13 mouse cellular contexts compared by ENCODE assay signal in the genomic region with DNA sequence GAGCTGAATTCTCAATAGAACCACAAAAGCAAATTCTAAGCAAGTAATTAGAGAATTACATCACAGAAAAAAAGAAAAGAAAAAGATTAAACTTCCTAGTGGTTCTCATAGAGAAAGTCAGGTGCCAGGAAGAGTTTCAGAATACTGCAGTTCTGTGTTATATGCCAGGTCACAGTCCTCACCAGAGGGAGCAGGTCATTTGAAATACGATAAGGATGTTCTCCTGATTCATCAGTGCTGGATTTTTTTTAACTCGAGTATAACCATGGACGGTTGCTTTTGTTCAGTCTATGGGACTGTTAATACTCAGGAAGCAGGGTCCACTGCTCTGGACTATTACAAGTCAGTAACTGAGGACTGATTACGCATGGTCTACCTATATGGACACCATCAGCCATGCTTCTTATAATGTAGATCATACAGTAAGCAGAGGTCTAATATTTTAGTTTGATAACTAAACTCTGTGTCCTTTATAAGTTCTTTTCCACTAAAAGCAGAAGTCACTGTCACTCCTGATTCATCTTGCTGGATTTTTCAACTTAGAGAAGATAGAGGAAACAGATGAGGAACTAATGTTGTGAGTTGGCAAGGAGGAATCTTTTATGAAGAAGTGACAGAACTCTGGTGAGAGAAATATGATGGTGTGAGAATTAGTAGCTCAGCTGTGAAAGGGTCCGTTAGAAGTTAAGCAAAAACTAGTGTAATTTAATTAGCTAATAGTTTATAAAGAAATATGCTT.
"Had no signal": no experiment of that assay in that cellular context is flagged by ENCODE, and none has a peak within 500 bp of the region (broad histone marks: within the 10 kb centered on the region; RNA-seq: fewer than 3 reads in every experiment).

No protein-coding gene starts in this region.

- H3K9me3 ChIP-seq: limb, embryonic 15.5 days; megakaryocyte, embryonic 14.5 days; midbrain, embryonic 15.5 days; neural tube, embryonic 13.5 days; stomach, embryonic 15.5 days had no signal

- ATAC-seq: midbrain, embryonic 15.5 days had no signal

- H3K4me1 ChIP-seq: limb, embryonic 15.5 days; midbrain, embryonic 15.5 days; neural tube, embryonic 13.5 days; stomach, embryonic 15.5 days had no signal

- DNase-seq: layer of hippocampus, adult 9-11 months; layer of hippocampus, postnatal 36 days; lung, adult 18-20 months; right cerebral cortex, postnatal 14 days; thymus, adult 2 months; thymus, postnatal 25 days had no signal

- H3K27me3 ChIP-seq: limb, embryonic 15.5 days; megakaryocyte, embryonic 14.5 days; midbrain, embryonic 15.5 days; neural tube, embryonic 13.5 days; stomach, embryonic 15.5 days had no signal

- H3K9ac ChIP-seq: limb, embryonic 15.5 days; liver, embryonic 14.5 days; midbrain, embryonic 15.5 days; neural tube, embryonic 13.5 days; stomach, embryonic 15.5 days had no signal

- H3K4me2 ChIP-seq: limb, embryonic 15.5 days; midbrain, embryonic 11.5 days; midbrain, embryonic 15.5 days; neural tube, embryonic 13.5 days; stomach, embryonic 15.5 days had no signal

- H3K27ac ChIP-seq: limb, embryonic 15.5 days; liver, embryonic 14.5 days; midbrain, embryonic 15.5 days; neural tube, embryonic 13.5 days; stomach, embryonic 15.5 days had no signal

- H3K4me3 ChIP-seq: limb, embryonic 15.5 days; megakaryocyte, embryonic 14.5 days; midbrain, embryonic 15.5 days; neural tube, embryonic 13.5 days; stomach, embryonic 15.5 days had no signal
